Mouse (Mus musculus): Measurements from ENCODE around the gene Prkce.

Gene Prkce

GRCm38 (mm10) chr17:86302266-86302665, 134.7 kb downstream of the Prkce start:
- DNase-seq (ENCODE audit: low spot score): peak; percentile 68

- DNase-seq (ENCODE audit: low spot score): no peak
These were observed 135.3 kb downstream of the Prkce start for GRCm38 (mm10) chr17:86302861-86303331.

- no peak for DNase-seq (ENCODE audit: low spot score)
These were observed 136.0 kb downstream of the Prkce start for GRCm38 (mm10) chr17:86303401-86304243.

GRCm38 (mm10) chr17:86304923-86305630, 137.5 kb downstream of the Prkce start:
- no peak for DNase-seq (ENCODE audit: low spot score)

- DNase-seq (ENCODE audit: low spot score): no peak
These were observed 138.6 kb downstream of the Prkce start for GRCm38 (mm10) chr17:86306161-86306560.

- DNase-seq (ENCODE audit: low spot score): peak; percentile 35
These were observed 146.0 kb downstream of the Prkce start for GRCm38 (mm10) chr17:86313413-86314139.

GRCm38 (mm10) chr17:86315874-86316273, 148.3 kb downstream of the Prkce start:
- no peak for DNase-seq (ENCODE audit: low spot score)

- no peak for DNase-seq (ENCODE audit: low spot score)
These were observed 149.2 kb downstream of the Prkce start for GRCm38 (mm10) chr17:86316771-86317170.

- no peak for DNase-seq (ENCODE audit: low spot score)
These were observed 149.6 kb downstream of the Prkce start for GRCm38 (mm10) chr17:86317197-86317596.

GRCm38 (mm10) chr17:86319967-86320602, 152.5 kb downstream of the Prkce start:
- no peak for DNase-seq (ENCODE audit: low spot score)

- no peak for DNase-seq (ENCODE audit: low spot score)
These were observed 155.3 kb downstream of the Prkce start for GRCm38 (mm10) chr17:86322840-86323239.

- DNase-seq (ENCODE audit: low spot score): no peak
These were observed 155.7 kb downstream of the Prkce start for GRCm38 (mm10) chr17:86323310-86323709.

GRCm38 (mm10) chr17:86323909-86324686, 156.5 kb downstream of the Prkce start:
- DNase-seq (ENCODE audit: low spot score): no peak

- no peak for DNase-seq (ENCODE audit: low spot score)
These were observed 157.2 kb downstream of the Prkce start for GRCm38 (mm10) chr17:86324756-86325155.

GRCm38 (mm10) chr17:86325317-86325716, 157.7 kb downstream of the Prkce start:
- DNase-seq (ENCODE audit: low spot score): no peak

- no peak for DNase-seq (ENCODE audit: low spot score)
These were observed 160.4 kb downstream of the Prkce start for GRCm38 (mm10) chr17:86327958-86328357.

- no peak for DNase-seq (ENCODE audit: low spot score)
These were observed 161.9 kb downstream of the Prkce start for GRCm38 (mm10) chr17:86329273-86330075.

- DNase-seq (ENCODE audit: low spot score): no peak
These were observed 162.7 kb downstream of the Prkce start for GRCm38 (mm10) chr17:86330076-86330955.

GRCm38 (mm10) chr17:86331835-86332234, 164.2 kb downstream of the Prkce start:
- DNase-seq (ENCODE audit: low spot score): no peak
